Mouse (Mus musculus) E14TG2a.4 (cell line): Measurements from ENCODE around the gene Tctex1d4.

ENCODE experiments used
- H3K27me3 ChIP-seq: 2 replicates; pipeline ENCODE4 v1.6.1; 2014; ENCODE audit warnings: low read length, control low read depth; ENCODE audit not compliant: insufficient read depth
- H3K36me3 ChIP-seq: 2 replicates; pipeline ENCODE4 v1.6.1; 2014; ENCODE audit warnings: low read length, control low read depth; ENCODE audit not compliant: insufficient read depth
- H3K4me1 ChIP-seq: replicated peaks from 2 replicates; pipeline ENCODE4 v1.6.1; 2014; ENCODE audit warnings: low read depth, low read length, control low read depth
- H3K4me3 ChIP-seq: replicated peaks from 2 replicates; pipeline ENCODE4 v1.5.1; 2014; ENCODE audit warnings: mild to moderate bottlenecking, low read length
- H3K9me3 ChIP-seq: 2 replicates; pipeline ENCODE4 v1.6.1; 2014; ENCODE audit warnings: low read length, control low read depth
- CTCF ChIP-seq: conservative IDR thresholded peaks from 2 replicates; pipeline ENCODE4 v1.5.1; 2014; ENCODE audit warnings: low read length
- NANOG ChIP-seq: IDR thresholded peaks from 2 replicates; pipeline ENCODE4 v1.6.1; 2014; ENCODE audit warnings: borderline replicate concordance, low read length, mixed read lengths
- POU5F1 ChIP-seq: IDR thresholded peaks from 2 replicates; pipeline ENCODE4 v1.6.1; 2014; ENCODE audit warnings: low read length, borderline replicate concordance

Gene Tctex1d4

GRCm38 (mm10) chr4:117126675-117127290 lies at the start of gene Tctex1d4:
TSS of gene Tctex1d4 (plus strand) at chr4:117126794.
- Histone ChIP-seq H3K36me3 (peaks cover 76% of the 10 kb centered on the region), H3K4me3 (peak within 1 kb of the TSS; percentile 82), H3K9me3 (no peaks in the 10 kb centered on the region), H3K4me1 (peaks cover 100% of the 10 kb centered on the region), H3K27me3 (no peaks in the 10 kb centered on the region)
- TF ChIP-seq NANOG: no peak
- no peak for TF ChIP-seq CTCF
- no peak for TF ChIP-seq POU5F1

GRCm38 (mm10) chr4:117087948-117088640 lies 38.5 kb upstream of the Tctex1d4 start:
- Histone ChIP-seq H3K36me3 (peaks cover 46% of the 10 kb centered on the region), H3K4me3 (no peak overlapping the region), H3K4me1 (peaks cover 34% of the 10 kb centered on the region), H3K9me3 (no peaks in the 10 kb centered on the region), H3K27me3 (no peaks in the 10 kb centered on the region)
- TF ChIP-seq CTCF: no peak
- TF ChIP-seq NANOG: no peak
- TF ChIP-seq POU5F1: no peak

GRCm38 (mm10) chr4:117090586-117090985 lies 36.0 kb upstream of the Tctex1d4 start:
- H3K36me3 ChIP-seq: peaks cover 27% of the 10 kb centered on the region
- no peaks in the 10 kb centered on the region for H3K9me3 ChIP-seq
- TF ChIP-seq NANOG (no peak), POU5F1 (no peak), CTCF (no peak)
- peaks cover 48% of the 10 kb centered on the region for H3K4me1 ChIP-seq
- H3K4me3 ChIP-seq: no peak overlapping the region
- no peaks in the 10 kb centered on the region for H3K27me3 ChIP-seq

- Histone ChIP-seq H3K4me1 (peaks cover 62% of the 10 kb centered on the region), H3K27me3 (no peaks in the 10 kb centered on the region), H3K4me3 (no peak overlapping the region; the same call in 1 of the 2 replicates), H3K9me3 (no peaks in the 10 kb centered on the region), H3K36me3 (peaks cover 22% of the 10 kb centered on the region)
- TF ChIP-seq POU5F1 (no peak), CTCF (no peak), NANOG (no peak)
These were observed 31.8 kb upstream of the Tctex1d4 start for GRCm38 (mm10) chr4:117094626-117095361.

- peaks cover 32% of the 10 kb centered on the region for H3K36me3 ChIP-seq
- H3K4me3 ChIP-seq: peak within 1 kb of the TSS; percentile 92
- H3K9me3 ChIP-seq: no peaks in the 10 kb centered on the region
- no peak for TF ChIP-seq NANOG
- TF ChIP-seq CTCF: no peak
- TF ChIP-seq POU5F1: no peak
- peaks cover 62% of the 10 kb centered on the region for H3K4me1 ChIP-seq
- H3K27me3 ChIP-seq: no peaks in the 10 kb centered on the region
These were observed 30.8 kb upstream of the Tctex1d4 start, which contains the start of gene Ptch2 for GRCm38 (mm10) chr4:117095551-117096452. TSS of gene Ptch2 (plus strand) at chr4:117096075.

GRCm38 (mm10) chr4:117096666-117097065 lies 29.9 kb upstream of the Tctex1d4 start:
- peaks cover 41% of the 10 kb centered on the region for H3K36me3 ChIP-seq
- H3K4me3 ChIP-seq: peak overlapping the region; percentile 92
- no peaks in the 10 kb centered on the region for H3K9me3 ChIP-seq
- TF ChIP-seq NANOG (no peak), POU5F1 (no peak), CTCF (no peak)
- H3K4me1 ChIP-seq: peaks cover 70% of the 10 kb centered on the region
- H3K27me3 ChIP-seq: no peaks in the 10 kb centered on the region

- Histone ChIP-seq H3K27me3 (no peaks in the 10 kb centered on the region), H3K9me3 (no peaks in the 10 kb centered on the region), H3K36me3 (peaks cover 56% of the 10 kb centered on the region), H3K4me3 (peak overlapping the region; percentile 92), H3K4me1 (peaks cover 85% of the 10 kb centered on the region)
- no peak for TF ChIP-seq CTCF
- TF ChIP-seq POU5F1: no peak
- TF ChIP-seq NANOG: no peak
These were observed 28.4 kb upstream of the Tctex1d4 start for GRCm38 (mm10) chr4:117097969-117098763.
